Mouse (Mus musculus): ENCODE results near the gene Pstpip1.

Gene Pstpip1

GRCm38 (mm10) chr9:56089778-56090520 is at the start of gene Pstpip1:
TSS of gene Pstpip1 (plus strand) at chr9:56089962.
- DNase-seq = peak; percentile 91 to 93

- DNase-seq = peak; percentile 95 to 96
These were observed 48.2 kb upstream of the Pstpip1 start, which contains the start of gene Rcn2 for GRCm38 (mm10) chr9:56041372-56042180. TSS of gene Rcn2 (plus strand) at chr9:56041845.

DNA sequence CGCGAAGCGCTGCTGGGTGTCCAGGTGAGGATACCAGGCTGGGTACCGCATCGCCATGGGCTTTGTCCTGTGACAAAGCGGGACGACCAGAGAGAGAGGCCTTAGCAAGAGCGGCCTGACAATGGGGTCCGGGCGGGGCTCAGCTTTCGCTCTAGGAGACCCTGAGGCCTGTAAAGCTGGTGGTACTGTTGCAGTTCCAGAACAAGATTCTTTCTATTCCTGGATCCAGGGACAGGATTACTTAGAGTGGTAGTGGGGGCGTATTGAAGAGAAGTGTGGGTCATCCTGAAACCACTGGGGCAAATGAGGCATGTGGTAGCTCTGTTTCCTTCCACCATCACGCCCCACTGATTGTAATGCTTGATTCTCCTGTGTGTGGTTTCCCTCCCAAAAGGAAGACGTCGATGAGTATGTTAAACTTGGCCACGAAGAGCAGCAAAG is 47.6 kb upstream of the Pstpip1 start:
- DNase-seq = no peak

GRCm38 (mm10) chr9:56053796-56054195 is 36.0 kb upstream of the Pstpip1 start:
- DNase-seq = no peak

GRCm38 (mm10) chr9:56056147-56056546 is 33.6 kb upstream of the Pstpip1 start:
- no peak for DNase-seq

DNA sequence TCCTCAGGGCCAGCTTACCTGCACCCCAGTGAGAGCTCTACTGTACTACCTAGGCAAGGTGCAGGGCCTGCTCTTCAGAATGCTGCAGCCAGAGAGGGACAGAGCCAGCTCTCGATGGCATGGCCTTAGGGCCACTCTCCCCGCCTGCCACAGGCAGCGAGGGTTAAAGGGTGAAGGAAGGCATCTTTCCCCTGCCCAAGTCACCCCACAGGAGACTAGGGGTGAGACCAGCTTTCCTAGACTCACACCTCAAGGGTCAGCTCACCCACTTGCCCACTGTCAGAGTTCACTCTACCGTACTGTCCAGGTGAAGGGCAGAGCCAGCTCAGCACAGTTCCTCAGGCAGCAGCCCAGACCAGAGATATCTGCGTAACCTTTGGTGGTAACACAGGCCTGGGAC is 27.4 kb upstream of the Pstpip1 start:
- no peak for DNase-seq

GRCm38 (mm10) chr9:56065011-56065410 is 24.8 kb upstream of the Pstpip1 start:
- no peak for DNase-seq

DNA sequence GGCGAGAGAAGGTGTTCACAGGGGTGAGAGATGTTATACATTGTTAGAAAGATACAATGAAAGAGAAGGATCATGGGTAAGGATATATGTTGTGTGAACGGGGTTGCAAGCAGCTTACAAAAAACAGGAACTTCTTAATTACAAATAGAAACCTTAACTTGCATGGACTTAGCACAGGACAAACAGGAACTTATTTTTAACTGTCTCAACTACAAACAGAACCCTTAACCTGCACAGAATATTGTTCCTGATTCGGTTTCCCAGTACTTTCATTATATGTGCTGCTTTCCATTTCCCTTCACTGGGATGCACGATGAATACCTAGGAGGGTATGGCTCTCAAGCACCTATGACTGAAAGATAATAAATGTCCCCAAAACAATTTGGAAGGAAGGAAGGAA is 21.8 kb upstream of the Pstpip1 start:
- DNase-seq = no peak

- DNase-seq = no peak
These were observed 21.1 kb upstream of the Pstpip1 start for GRCm38 (mm10) chr9:56068630-56069029.

- no peak for DNase-seq
These were observed 16.9 kb upstream of the Pstpip1 start for GRCm38 (mm10) chr9:56072861-56073260.

DNA sequence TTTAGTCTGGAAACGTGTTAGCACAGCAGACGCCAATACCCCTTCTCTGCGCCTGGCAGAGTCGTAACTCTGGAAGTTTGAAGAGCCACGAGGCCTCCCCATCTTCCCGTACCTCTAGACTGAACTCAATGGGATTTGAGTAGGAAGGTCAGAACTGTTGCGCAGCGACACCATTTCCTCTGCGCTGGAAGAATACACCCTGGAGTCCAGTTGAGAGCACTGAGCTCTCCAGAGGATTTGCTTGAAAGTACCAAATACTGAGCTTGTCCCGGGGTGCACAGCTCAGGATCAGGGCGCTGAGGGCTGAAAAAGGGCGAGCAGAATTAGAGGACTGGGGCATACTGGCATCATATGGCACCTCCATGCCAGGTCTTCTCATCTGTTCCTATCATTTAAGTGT is 14.9 kb upstream of the Pstpip1 start:
- DNase-seq = no peak

GRCm38 (mm10) chr9:56075264-56075663 is 14.5 kb upstream of the Pstpip1 start:
- peak; percentile 49 to 77 for DNase-seq

DNA sequence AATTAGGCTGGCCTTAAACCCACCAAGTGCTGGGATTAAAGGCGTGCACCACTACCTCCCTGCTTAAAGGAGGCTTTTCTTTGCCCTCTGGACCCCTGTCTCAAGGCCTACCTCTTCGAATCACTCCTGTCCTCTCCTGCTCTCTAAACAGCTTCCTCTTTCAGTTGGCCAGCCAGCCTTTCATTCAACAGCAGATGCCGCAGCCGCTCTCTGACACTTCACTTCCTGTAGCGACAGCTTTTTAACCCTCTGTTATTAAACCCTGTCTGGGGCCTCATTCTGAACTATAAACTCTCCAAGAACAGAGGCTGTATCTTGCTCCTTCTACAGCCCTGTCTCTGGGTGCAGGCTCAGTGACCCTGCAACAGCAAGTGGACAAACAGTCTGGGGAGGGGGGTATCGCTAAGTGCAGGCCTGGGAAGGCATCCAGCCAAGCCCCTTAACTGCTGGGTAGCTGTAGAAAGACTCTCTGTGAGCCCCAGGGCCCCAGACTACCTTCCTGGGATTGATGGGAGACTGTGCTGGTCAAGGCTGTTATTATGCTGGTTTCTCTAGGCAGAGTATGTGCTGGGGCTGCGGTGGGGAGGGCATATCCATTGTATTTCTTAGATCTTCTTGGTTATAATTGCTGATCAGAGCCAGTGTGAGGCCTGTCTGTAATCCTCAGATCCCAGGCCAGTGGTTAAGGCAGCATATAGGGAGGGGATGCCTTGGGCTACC is 13.7 kb upstream of the Pstpip1 start:
- peak; percentile 56 to 70 for DNase-seq

GRCm38 (mm10) chr9:56079587-56079986 is 10.2 kb upstream of the Pstpip1 start:
- DNase-seq = no peak

DNA sequence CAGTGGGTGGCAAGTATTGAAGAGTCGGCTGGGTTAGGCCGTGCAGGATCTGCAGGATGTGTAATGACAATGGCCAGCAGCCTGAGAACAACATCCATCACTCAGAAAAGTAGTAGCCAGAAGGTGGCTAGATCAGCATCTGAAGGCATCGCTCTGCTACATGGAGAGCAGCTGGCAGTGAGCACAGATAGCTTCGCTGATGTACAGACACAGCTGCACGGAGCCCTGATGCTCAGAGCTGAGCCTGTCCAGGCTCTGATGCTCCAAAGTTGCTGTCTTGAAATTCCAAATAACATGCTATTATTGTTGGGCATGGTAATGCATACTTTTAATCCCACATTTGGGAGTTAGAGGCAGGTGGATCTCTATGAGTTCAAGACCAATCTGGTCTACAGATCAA is 3.2 kb upstream of the Pstpip1 start:
- no peak for DNase-seq

DNA sequence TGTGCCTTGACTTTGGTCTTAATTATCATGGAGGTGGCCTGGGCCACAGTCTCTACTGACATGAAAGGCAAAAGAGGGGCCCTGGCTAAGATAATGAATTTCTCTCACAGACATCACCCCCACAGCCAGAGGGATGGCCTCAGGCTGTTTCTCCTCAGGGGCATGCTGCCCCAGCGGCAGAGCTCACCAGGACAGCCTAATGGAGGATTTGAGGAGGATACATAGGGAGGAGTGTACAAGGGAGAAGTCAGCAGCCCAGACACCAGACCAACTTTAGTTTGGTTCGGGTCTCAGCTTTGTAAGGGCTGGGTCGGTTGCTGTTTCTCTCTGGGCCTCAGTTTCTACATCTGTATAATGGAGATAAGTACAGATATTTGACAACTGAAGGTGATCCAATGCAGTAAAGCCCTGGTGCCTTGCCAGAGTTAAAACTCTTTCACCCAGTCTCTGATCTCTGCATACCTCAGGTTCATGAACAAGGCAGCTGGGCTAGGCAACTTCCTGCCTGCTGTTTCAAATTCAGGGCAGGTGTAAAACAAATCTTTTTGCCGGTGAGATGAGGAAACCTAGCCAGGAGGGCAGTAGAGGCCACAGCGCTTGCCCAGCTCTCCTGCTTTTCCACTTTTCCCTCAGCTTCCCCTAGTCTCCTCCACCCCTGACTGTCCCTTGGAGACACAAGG is 924 bp downstream of the Pstpip1 start:
- DNase-seq = peak; percentile 37 to 59

- peak in 1 of 2 experiments; percentile 31 for DNase-seq
These were observed 2.3 kb downstream of the Pstpip1 start for GRCm38 (mm10) chr9:56092102-56092501.

DNA sequence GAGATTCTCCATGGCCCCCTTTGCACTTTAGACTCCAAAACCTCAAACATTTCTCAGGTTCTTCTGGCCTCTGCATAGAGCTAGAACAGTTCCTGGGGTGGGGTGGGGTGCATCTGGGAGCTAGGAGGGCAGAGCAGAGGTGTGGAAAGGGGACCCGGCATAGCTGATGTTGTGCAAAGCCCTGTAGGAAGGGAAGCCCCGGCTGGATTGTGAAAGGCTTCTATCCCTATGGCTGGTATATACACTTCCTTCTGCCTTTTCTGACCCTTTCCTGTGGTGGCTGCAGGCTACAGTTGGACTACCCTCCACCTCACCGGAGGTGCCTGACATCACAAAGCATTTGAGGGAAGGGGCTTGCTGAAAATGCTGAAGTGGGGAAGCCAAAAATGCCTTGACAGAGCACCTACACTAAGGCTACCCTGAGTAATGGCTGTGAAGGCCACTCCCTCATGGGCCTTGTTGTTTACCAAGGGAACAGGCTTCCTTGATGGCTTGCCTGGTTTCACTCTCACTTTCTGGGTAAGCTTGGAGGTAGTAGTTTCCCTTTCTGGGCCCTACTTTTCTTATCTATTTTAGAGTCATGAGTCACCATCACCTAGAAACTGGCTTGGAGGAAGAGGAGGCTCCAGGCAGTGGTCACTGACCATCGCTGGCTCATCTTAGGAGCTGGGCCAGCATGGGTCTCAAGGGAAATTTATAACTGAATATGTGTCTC is 8.0 kb downstream of the Pstpip1 start:
- no peak for DNase-seq

DNA sequence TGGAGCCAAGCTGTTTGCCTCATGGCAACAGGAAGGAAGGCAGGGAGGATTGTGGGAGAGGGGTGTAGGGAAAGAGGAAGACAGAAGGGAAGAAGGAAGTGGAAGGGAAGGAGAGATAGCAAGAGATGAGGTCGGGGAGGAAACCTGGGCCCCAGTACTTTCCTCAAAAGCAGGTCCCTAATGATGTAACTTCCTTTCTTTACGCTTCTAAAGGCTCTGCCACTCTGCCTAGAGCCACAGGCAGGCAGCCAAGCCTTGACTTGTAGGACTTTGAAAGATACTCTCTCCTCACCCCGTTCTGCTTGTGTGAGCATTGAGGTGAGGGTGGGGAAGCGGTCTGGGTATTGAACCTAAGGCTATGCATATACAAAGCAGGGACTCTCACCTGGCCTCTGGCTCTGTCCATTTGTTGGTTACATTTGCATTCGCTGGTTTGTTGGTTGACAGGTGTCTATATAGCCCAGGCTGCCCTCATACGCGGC is 10.3 kb downstream of the Pstpip1 start:
- no peak for DNase-seq

- no peak for DNase-seq
These were observed 11.3 kb downstream of the Pstpip1 start for GRCm38 (mm10) chr9:56101022-56101421.

DNA sequence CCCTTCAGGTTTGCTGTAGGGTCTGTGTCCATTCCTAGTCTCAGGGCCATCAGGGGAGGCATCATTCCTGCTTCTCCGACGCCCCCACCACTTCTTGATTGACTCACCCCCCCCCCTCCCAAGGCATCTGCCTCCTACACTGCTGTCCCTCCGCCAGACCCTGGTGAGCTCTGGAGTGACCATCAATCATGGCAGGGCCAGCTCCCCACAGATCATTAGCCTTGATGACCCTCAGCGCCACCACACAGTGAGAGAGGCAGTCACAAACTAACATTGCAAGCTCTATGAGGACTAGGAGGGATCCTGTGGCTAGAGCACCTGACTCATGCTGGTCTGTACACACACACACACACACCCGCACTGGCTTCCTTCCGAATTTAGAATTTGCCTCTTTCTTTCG is 15.2 kb downstream of the Pstpip1 start:
- DNase-seq = no peak
